13 mouse cellular contexts compared by ENCODE assay signal in genomic region chr13:109175281-109175680, GRCm38 (mm10).
"Had no signal": no experiment of that assay in that cellular context is flagged by ENCODE, and none has a peak within 500 bp of the region (broad histone marks: within the 10 kb centered on the region; RNA-seq: fewer than 3 reads in every experiment).

No protein-coding gene starts in this region.

- DNase-seq: kidney, adult 11 months; kidney, adult 8-10 months; kidney, postnatal 14 days; kidney, postnatal 4 days; liver, embryonic 13.5 days; lung, adult 2 months; lung, postnatal 14 days; lung, postnatal 4 days; thymus, postnatal 25 days had no signal

- H3K9me3 ChIP-seq: liver, embryonic 13.5 days; midbrain, embryonic 12.5 days; midbrain, embryonic 15.5 days; neural tube, embryonic 13.5 days had no signal

- ATAC-seq: midbrain, embryonic 15.5 days had no signal

- H3K27me3 ChIP-seq: liver, embryonic 13.5 days; midbrain, embryonic 12.5 days; midbrain, embryonic 15.5 days; neural tube, embryonic 13.5 days had no signal

- H3K4me3 ChIP-seq: liver, embryonic 13.5 days; midbrain, embryonic 12.5 days; midbrain, embryonic 15.5 days; neural tube, embryonic 13.5 days had no signal

- H3K36me3 ChIP-seq: liver, embryonic 13.5 days; midbrain, embryonic 12.5 days; midbrain, embryonic 15.5 days; neural tube, embryonic 13.5 days had no signal

- H3K4me2 ChIP-seq: liver, embryonic 13.5 days; midbrain, embryonic 12.5 days; midbrain, embryonic 15.5 days; neural tube, embryonic 13.5 days had no signal

- H3K4me1 ChIP-seq: liver, embryonic 13.5 days; midbrain, embryonic 12.5 days; midbrain, embryonic 15.5 days had no signal

- H3K27ac ChIP-seq: liver, embryonic 13.5 days; midbrain, embryonic 12.5 days; midbrain, embryonic 15.5 days; neural tube, embryonic 13.5 days; stomach, postnatal 0 days had no signal

- H3K9ac ChIP-seq: liver, embryonic 13.5 days; midbrain, embryonic 12.5 days; midbrain, embryonic 15.5 days; neural tube, embryonic 13.5 days had no signal
